Mouse (Mus musculus) neural tube, embryonic 15.5 days (tissue): ENCODE data around the gene Npnt. TPM values are rescaled to one million over a fixed set of nuclear protein-coding genes. Genes with fewer than 3 reads are reported as not detected.

ENCODE experiments used
- ATAC-seq: fragments of 200-750 bp; cut with Nextera tagmentation; 2 replicates; pipeline ENCODE4 v1.8.0; 2017; ENCODE audit warnings: mild to moderate bottlenecking, moderate TSS enrichment, moderate library complexity; ENCODE audit not compliant: low FRiP score
- H3K27ac ChIP-seq: fragments of 300-500 bp; sonication (generic); replicated peaks from 2 replicates; pipeline ENCODE4 v1.5.1; 2015; ENCODE audit warnings: mild to moderate bottlenecking, inconsistent platforms
- H3K27me3 ChIP-seq: fragments of 300-500 bp; sonication (generic); replicated peaks from 2 replicates; pipeline ENCODE4 v1.6.1; 2015; ENCODE audit warnings: inconsistent platforms
- H3K36me3 ChIP-seq: fragments of 300-500 bp; sonication (generic); 2 replicates; pipeline ENCODE4 v1.6.1; 2015; ENCODE audit warnings: inconsistent platforms
- H3K4me1 ChIP-seq: fragments of 300-500 bp; sonication (generic); 2 replicates; pipeline ENCODE4 v1.6.1; 2015; ENCODE audit warnings: inconsistent platforms
- H3K4me2 ChIP-seq: fragments of 300-500 bp; sonication (generic); 2 replicates; pipeline ENCODE4 v1.6.1; 2015; ENCODE audit warnings: inconsistent platforms, mild to moderate bottlenecking, moderate library complexity
- H3K4me3 ChIP-seq: fragments of 300-500 bp; sonication (generic); replicated peaks from 2 replicates; pipeline ENCODE4 v1.5.1; 2015; ENCODE audit warnings: mild to moderate bottlenecking, inconsistent platforms
- H3K9ac ChIP-seq: fragments of 300-500 bp; sonication (generic); replicated peaks from 2 replicates; pipeline ENCODE4 v1.6.1; 2015; ENCODE audit warnings: mild to moderate bottlenecking, inconsistent platforms
- H3K9me3 ChIP-seq: fragments of 300-500 bp; sonication (generic); replicated peaks from 2 replicates; pipeline ENCODE4 v1.6.1; 2016; ENCODE audit warnings: inconsistent platforms
- WGBS: fragments of 180-500 bp; shearing (Covaris S2); methylation state at CpG from one replicate; pipeline ENCODE4 v1.1.7; 2015; ENCODE audit warnings: mixed read lengths; 5-methylcytosine and 5-hydroxymethylcytosine counted together
- polyA plus RNA-seq: library from polyadenylated mRNA; unstranded; fragments of >200 nt; fragmentation: Nextera tagmentation; extraction: Ambion mirVana; gene quantifications from 2 replicates; pipeline ENCODE4 v1.2.1, GENCODE M21; 2015

Npnt gene
- polyA plus RNA-seq, result 14.6 and 18.5 TPM in 2 replicates

DNA sequence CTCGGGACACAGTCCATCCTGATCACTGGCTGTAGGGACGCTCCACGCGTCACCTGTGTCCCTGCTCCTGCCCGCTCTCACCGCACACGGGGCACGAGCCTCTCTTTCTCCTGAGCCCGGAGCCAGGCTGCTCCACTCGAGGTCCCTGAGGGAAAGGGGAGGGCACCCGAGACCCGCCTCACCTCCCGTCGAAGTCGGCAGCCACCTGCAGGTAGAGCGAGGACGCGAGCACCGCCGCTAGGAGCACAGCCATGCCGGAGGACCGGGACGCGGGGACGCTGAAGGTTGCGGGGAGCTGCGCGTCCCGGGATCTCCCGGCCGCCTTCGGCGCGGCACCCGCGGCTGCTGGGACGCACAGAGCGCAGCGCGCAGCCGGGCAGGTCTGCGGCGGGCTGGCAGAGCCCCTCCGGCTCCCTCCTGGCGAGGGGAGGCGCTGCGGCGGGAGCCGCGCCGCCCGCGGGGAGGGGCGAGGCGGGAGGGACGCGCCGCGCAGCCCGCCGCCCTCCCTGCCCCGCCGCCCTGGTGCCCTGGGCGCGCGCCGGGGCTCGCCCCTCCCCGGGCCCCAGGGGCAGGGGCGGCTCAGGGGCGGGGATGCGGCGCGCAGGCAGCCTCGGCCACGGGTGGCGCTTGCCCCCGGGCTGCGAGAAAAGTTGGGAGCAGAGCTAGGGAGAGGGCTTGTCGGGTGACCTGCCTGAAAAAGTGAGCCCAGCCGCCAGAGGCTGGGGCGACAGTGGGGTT is at the start of gene Npnt:
Npnt (minus strand) TSS at position 501 of the 738 bp plus-strand sequence.
- Histone ChIP-seq H3K9ac (peak within 1 kb of the TSS; percentile 61), H3K27me3 (peaks cover 7% of the 10 kb centered on the region; the same call in 1 of the 2 replicates), H3K4me2 (peak within 1 kb of the TSS; percentile 99), H3K27ac (no peak within 1 kb of the TSS), H3K4me1 (peaks cover 13% of the 10 kb centered on the region), H3K9me3 (no peaks in the 10 kb centered on the region), H3K4me3 (peak within 1 kb of the TSS; percentile 67), H3K36me3 (no peaks in the 10 kb centered on the region)
- ATAC-seq, result peak; percentile 86
- WGBS, result under 1% methylated on average over 79 of the region's 82 CpGs

DNA sequence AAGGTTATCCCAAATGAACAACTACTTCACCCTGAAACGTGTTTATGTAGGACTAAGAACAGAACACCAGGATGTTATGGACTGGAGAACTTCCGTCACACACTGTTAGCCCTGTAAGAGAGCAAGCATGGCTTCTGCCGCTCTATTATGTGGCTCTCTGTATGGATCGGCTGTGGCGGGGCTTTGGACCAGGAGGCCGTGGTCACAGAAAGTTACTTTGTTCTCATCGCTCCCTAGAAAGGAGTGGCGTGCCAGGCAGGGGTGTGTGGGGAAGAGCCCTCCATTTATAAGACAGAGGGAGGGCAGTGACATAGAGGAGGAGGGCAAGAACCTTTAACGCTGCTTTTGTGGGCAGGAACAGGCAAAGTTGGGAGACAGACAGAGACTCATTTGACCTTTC is 46.2 kb upstream of the Npnt start:
- Histone ChIP-seq H3K9ac (no peak overlapping the region), H3K27ac (no peak overlapping the region), H3K9me3 (no peaks in the 10 kb centered on the region), H3K36me3 (no peaks in the 10 kb centered on the region), H3K4me1 (no peaks in the 10 kb centered on the region), H3K4me2 (no peak overlapping the region), H3K27me3 (no peaks in the 10 kb centered on the region), H3K4me3 (no peak overlapping the region)
- 81% methylated on average over 9 of the region's 9 CpGs for WGBS
- no peak for ATAC-seq

DNA sequence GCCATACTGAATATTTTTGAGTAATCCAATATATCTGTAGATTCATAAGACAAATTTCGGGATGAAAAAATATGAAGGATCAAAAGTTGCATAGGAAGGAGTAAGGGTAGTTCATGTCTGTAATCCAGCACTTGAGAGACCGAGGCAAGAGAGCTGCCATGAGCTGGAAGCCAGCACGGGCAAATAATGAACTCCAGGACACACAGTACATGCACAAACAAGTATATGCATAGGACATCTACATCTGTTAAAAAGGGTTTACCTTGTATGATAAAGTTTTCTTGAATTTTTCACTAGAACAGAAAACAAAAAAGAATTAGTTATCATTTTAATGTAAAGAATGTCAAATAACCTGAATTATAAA is 45.8 kb upstream of the Npnt start:
- Histone ChIP-seq H3K4me1 (no peaks in the 10 kb centered on the region), H3K9ac (no peak overlapping the region), H3K27ac (no peak overlapping the region), H3K4me2 (no peak overlapping the region), H3K36me3 (no peaks in the 10 kb centered on the region), H3K27me3 (no peaks in the 10 kb centered on the region), H3K9me3 (no peaks in the 10 kb centered on the region), H3K4me3 (no peak overlapping the region)
- 95% methylated on average over 3 of the region's 3 CpGs for WGBS
- ATAC-seq, result no peak

DNA sequence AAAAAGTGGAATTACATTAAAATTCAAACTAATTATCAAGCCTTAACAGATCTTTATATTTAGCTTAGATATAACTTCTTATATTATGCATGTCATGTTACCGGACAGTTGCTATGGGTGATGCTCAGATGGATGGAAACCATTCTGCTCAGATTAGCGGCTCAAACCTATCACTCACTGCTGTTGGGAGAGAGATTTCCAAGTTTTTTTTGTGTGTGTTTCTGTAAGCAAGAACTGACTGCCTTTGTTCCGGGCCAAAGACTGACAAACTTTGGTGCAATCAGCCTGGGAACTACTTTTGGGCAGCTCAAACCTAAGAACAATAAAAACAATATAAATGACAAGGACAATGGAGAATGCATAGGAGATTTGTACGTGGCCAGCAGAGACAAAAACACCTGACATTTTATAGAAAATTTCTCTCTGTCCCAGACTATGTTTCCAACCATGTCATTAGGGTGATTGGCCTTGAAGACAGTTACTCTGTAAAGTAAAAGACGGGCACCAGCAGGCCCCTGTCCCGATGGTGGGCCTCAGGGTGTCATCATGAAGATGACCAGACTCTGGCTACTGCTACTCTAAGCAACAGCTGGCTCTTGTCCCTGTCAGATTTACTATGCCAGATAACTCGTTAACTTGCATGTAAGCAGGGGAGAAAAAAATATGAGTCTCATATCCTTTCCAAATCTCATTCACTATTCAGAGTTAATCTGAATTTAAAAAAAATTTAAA is 45.2 kb upstream of the Npnt start:
- no peak overlapping the region for H3K27ac ChIP-seq

DNA sequence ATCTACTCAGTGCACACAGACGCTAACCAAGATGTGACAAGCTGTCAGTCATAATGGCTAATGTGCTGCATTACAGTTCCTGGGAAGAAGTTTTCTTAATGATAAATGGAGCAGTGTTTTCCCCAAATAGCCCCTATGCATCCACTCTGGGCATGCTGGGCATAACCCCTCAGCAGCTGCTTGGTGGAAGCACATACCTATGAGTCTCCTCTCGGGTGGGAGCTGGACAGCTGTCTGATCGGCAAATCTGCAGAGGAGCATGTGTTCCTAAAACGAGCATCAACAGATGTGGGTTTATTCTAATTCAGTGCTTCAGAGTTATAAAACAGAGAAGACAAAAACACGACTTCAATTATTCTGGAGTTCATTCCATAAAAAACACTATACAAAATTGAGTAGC is 36.1 kb upstream of the Npnt start:
- no peak for ATAC-seq
- Histone ChIP-seq H3K27me3 (no peaks in the 10 kb centered on the region), H3K9me3 (no peaks in the 10 kb centered on the region), H3K36me3 (no peaks in the 10 kb centered on the region), H3K4me2 (no peak overlapping the region), H3K4me1 (peaks cover 4% of the 10 kb centered on the region; the same call in 1 of the 2 replicates), H3K9ac (no peak overlapping the region), H3K4me3 (no peak overlapping the region), H3K27ac (no peak overlapping the region)
- 80% methylated on average over 5 of the region's 5 CpGs for WGBS

More for the DNA sequence above, 45.2 kb upstream of the Npnt start:
- H3K9me3 ChIP-seq, result no peaks in the 10 kb centered on the region
- WGBS, result 90% methylated on average over 7 of the region's 7 CpGs
- H3K36me3 ChIP-seq, result no peaks in the 10 kb centered on the region
- no peaks in the 10 kb centered on the region for H3K4me1 ChIP-seq
- no peaks in the 10 kb centered on the region for H3K27me3 ChIP-seq
- H3K9ac ChIP-seq, result no peak overlapping the region
- H3K4me3 ChIP-seq, result no peak overlapping the region
- ATAC-seq, result no peak
- no peak overlapping the region for H3K4me2 ChIP-seq

DNA sequence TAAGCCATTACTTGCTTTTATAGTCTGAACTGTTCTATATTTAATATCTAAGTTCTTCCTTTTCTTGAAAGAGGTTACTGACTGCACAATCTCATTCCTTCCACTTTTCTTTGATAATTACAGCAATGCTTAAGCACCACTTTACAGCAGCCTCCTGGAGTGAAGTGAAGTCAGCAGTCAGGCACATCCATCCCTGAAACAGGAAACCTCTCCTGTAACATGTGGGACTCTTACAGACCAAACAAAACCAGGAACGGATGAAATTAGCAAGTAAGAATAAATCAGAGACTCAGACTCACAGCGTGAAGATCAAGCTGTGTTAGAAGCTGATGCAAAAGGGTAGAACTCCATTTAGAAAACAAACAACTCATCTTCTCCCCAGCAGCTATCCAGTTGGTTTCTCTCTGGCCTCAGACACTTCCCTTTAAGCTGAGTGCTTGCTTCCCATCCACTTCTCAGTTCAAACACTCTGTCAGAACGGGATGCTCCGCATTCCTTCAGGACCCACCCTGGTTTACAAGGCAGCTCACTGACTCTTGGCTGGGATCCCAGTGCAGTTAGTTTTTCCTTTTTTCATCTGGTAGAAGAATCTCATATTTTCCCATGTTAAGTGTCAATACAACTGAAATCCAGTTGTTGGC is 33.9 kb upstream of the Npnt start:
- Histone ChIP-seq H3K4me3 (no peak overlapping the region), H3K36me3 (no peaks in the 10 kb centered on the region), H3K4me1 (peaks cover 4% of the 10 kb centered on the region; the same call in 1 of the 2 replicates), H3K27me3 (no peaks in the 10 kb centered on the region), H3K9me3 (no peaks in the 10 kb centered on the region), H3K9ac (no peak overlapping the region), H3K27ac (no peak overlapping the region), H3K4me2 (no peak overlapping the region)
- ATAC-seq, result no peak
- 57% methylated on average over 4 of the region's 4 CpGs for WGBS

DNA sequence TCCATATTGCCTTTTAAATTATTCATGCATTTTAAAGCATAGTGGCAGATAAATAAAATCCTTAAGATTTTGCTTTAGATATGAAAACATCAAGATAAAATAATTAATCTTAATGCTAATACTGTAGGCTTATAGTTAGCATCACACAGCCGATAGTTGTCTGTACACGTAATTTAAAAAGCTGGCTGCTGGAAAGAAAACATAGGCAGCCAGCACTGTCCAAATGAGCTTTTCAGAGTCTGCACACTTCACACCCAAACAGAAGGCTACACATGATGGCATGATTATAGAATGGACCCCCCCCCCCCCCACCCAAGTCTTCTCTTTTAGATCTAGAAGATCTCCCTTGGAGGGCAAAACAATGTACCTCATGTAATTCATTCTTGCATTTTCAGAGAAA is 31.9 kb upstream of the Npnt start:
- no peak overlapping the region for H3K4me3 ChIP-seq
- 86% methylated on average over 2 of the region's 2 CpGs for WGBS
- H3K27ac ChIP-seq, result no peak overlapping the region
- no peaks in the 10 kb centered on the region for H3K36me3 ChIP-seq
- no peak for ATAC-seq
- H3K4me2 ChIP-seq, result no peak overlapping the region
- H3K4me1 ChIP-seq, result peaks cover 4% of the 10 kb centered on the region; the same call in 1 of the 2 replicates
- no peak overlapping the region for H3K9ac ChIP-seq
- H3K9me3 ChIP-seq, result no peaks in the 10 kb centered on the region
- H3K27me3 ChIP-seq, result no peaks in the 10 kb centered on the region

DNA sequence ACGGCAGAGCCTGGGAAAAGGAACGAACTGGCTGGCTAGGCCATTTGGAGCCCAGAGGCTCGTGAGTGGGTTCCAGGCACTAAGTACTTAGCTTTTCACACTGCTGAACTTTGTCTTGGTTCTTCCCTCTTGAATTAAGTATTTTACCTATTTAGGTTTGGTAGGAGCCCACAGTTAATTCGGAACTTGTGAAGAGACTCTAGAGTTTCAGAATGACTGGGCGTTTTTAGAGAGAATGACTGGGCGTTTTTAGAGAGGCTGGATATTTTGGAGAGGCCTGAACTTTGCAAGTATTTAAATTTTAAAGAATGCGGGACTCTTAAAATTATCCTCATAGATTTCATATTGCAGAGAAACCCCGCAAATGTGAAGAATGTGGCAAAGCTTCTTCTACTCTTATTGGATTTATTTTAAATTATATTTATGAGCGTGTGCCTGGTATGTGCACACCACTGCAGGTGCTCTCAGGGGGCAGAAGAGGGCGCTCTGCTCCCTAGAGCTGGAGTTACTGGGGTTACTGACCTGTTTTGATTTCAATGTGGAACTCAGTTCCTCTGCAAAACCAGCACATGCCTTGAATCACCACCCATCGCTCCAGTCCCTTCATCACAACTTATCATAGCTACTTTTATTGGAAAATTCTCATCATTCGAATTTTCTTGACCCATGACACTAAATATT is 29.8 kb upstream of the Npnt start:
- H3K9me3 ChIP-seq, result no peaks in the 10 kb centered on the region
- H3K4me2 ChIP-seq, result no peak overlapping the region
- H3K27me3 ChIP-seq, result no peaks in the 10 kb centered on the region
- WGBS, result 95% methylated on average over 12 of the region's 12 CpGs
- ATAC-seq, result no peak
- H3K4me1 ChIP-seq, result peaks cover 4% of the 10 kb centered on the region; the same call in 1 of the 2 replicates
- H3K27ac ChIP-seq, result no peak overlapping the region
- H3K9ac ChIP-seq, result no peak overlapping the region
- no peaks in the 10 kb centered on the region for H3K36me3 ChIP-seq
- no peak overlapping the region for H3K4me3 ChIP-seq

DNA sequence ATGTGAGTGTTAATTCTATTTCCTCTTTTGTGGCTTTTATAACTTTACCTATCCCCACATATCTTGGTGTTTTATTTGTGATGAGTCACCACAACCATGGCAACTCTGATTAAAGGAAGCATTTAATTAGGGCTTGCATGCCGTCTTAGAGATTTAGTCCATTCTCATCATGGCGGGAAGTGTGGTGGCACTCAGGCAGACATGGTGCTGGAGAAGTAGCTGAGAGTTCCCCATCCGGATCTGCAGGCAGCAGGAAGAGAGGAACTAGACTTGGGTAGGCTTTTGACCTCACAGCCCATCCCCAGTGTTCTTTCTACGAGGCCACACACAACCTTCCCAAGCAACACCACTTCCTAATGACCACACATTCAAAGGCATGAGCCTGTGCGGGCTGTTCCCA is 16.2 kb upstream of the Npnt start:
- 81% methylated on average over 5 of the region's 5 CpGs for WGBS
- no peaks in the 10 kb centered on the region for H3K36me3 ChIP-seq
- no peak for ATAC-seq
- no peaks in the 10 kb centered on the region for H3K9me3 ChIP-seq
- H3K4me2 ChIP-seq, result no peak overlapping the region
- no peak overlapping the region for H3K9ac ChIP-seq
- no peak overlapping the region for H3K27ac ChIP-seq
- no peaks in the 10 kb centered on the region for H3K4me1 ChIP-seq
- H3K4me3 ChIP-seq, result no peak overlapping the region
- H3K27me3 ChIP-seq, result no peaks in the 10 kb centered on the region

DNA sequence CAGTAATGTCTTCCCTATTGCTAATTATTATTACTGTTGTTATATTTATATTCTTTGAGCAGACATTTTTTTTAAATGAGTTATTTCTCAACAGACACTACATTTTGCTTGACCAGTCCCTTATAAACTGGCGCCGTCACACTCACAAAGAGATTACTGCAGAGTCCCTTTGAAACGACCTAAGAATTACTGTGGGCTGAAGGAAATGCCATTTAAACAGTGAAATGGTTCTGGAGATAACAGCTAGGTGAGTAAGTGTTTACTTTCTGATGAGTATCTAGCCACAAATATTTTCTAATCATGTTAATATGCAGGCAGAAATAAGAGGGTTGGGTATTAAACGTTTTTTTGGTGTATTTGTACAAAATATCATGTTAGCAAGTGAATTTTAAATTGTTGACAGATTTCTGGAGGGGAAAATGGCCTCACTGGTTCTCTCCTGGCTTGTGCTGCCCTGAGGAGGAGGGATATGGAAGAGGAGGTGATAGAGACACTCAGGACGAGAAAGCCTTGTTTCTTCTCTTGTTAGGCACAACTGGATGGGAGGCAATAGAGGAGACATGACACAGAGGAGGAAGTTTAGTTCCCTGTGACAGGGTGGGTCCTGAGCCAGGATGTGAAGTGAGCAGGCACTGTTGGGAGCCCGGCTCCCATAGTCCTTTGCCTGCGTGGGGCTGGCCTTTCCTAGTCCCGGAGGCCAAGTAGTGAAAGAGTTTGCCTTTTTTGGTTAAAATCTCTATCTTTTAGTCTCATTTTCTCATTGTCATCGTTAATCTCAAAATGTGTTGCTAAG is 14.8 kb upstream of the Npnt start:
- Histone ChIP-seq H3K4me2 (no peak overlapping the region), H3K27me3 (no peaks in the 10 kb centered on the region), H3K9ac (no peak overlapping the region), H3K4me3 (no peak overlapping the region), H3K4me1 (no peaks in the 10 kb centered on the region), H3K27ac (no peak overlapping the region), H3K36me3 (no peaks in the 10 kb centered on the region), H3K9me3 (no peaks in the 10 kb centered on the region)
- no peak for ATAC-seq
- WGBS, result 74% methylated on average over 9 of the region's 9 CpGs
